Mouse (Mus musculus): Measurements from ENCODE around the gene Zfp609. TPM values are rescaled to one million over a fixed set of nuclear protein-coding genes. Genes with fewer than 3 reads are reported as not detected.
A peak's percentile ranks its signal among the peaks of the same experiment; 100 is the strongest.
"Not testable (repeated sequence)": the region's sequence is repeated elsewhere in the genome, so short reads cannot be mapped to it uniquely, and the experiment has no call there.

The Zfp609 gene
- polyA plus RNA-seq, 1 experiment = 30.4 TPM

- H3K4me3 ChIP-seq (ENCODE audit: insufficient read depth, low read length) = no peak within 1 kb of the TSS
- no peak for TF ChIP-seq CTCF (IDR thresholded peaks at IDR 0.05; ENCODE audit: borderline replicate concordance, insufficient read depth, low read length)
- TF ChIP-seq POLR2A (IDR thresholded peaks at IDR 0.05; ENCODE audit: low read depth, low read length) = no peak
- H3K27ac ChIP-seq (ENCODE audit: insufficient read depth, low read length) = no peak within 1 kb of the TSS
- H3K4me1 ChIP-seq (ENCODE audit: control insufficient read depth, insufficient read depth, low read length) = 0 out of 2 replicates have a peak, but pooled peaks cover 2% of the 10 kb centered on the region
These were observed 159.7 kb downstream of the Zfp609 start, which contains the start of gene Oaz2 for GRCm38 (mm10) chr9:65667701-65668100. Gene Oaz2, plus strand, starts transcription at chr9:65668001.

GRCm38 (mm10) chr9:65666042-65666441, 161.3 kb downstream of the Zfp609 start:
- TF ChIP-seq POLR2A (IDR thresholded peaks at IDR 0.05; ENCODE audit: low read depth, low read length) (no peak), CTCF (IDR thresholded peaks at IDR 0.05; ENCODE audit: borderline replicate concordance, insufficient read depth, low read length) (peak; percentile 62)
- H3K4me3 ChIP-seq (ENCODE audit: insufficient read depth, low read length) = no peak overlapping the region
- H3K4me1 ChIP-seq (ENCODE audit: control insufficient read depth, insufficient read depth, low read length) = no peaks in the 10 kb centered on the region
- H3K27ac ChIP-seq (ENCODE audit: insufficient read depth, low read length) = no peak overlapping the region

- TF ChIP-seq CTCF (IDR thresholded peaks at IDR 0.05; ENCODE audit: borderline replicate concordance, insufficient read depth, low read length) (peak; percentile 80; the same call in 1 of the 2 replicates), POLR2A (IDR thresholded peaks at IDR 0.05; ENCODE audit: low read depth, low read length) (no peak)
- no peaks in the 10 kb centered on the region for H3K4me1 ChIP-seq (ENCODE audit: control insufficient read depth, insufficient read depth, low read length)
- H3K27ac ChIP-seq (ENCODE audit: insufficient read depth, low read length) = no peak overlapping the region
- no peak overlapping the region for H3K4me3 ChIP-seq (ENCODE audit: insufficient read depth, low read length)
These were observed 163.2 kb downstream of the Zfp609 start for GRCm38 (mm10) chr9:65664163-65664562.

GRCm38 (mm10) chr9:65661493-65661892, 165.9 kb downstream of the Zfp609 start:
- Histone ChIP-seq H3K27ac (ENCODE audit: insufficient read depth, low read length) (no peak overlapping the region), H3K4me1 (ENCODE audit: control insufficient read depth, insufficient read depth, low read length) (no peaks in the 10 kb centered on the region), H3K4me3 (ENCODE audit: insufficient read depth, low read length) (no peak overlapping the region)
- no peak for TF ChIP-seq CTCF (IDR thresholded peaks at IDR 0.05; ENCODE audit: borderline replicate concordance, insufficient read depth, low read length)
- TF ChIP-seq POLR2A (IDR thresholded peaks at IDR 0.05; ENCODE audit: low read depth, low read length) = no peak

- TF ChIP-seq CTCF (IDR thresholded peaks at IDR 0.05; ENCODE audit: borderline replicate concordance, insufficient read depth, low read length) (no peak), POLR2A (IDR thresholded peaks at IDR 0.05; ENCODE audit: low read depth, low read length) (no peak)
- Histone ChIP-seq H3K4me1 (ENCODE audit: control insufficient read depth, insufficient read depth, low read length) (no peaks in the 10 kb centered on the region), H3K27ac (ENCODE audit: insufficient read depth, low read length) (no peak overlapping the region), H3K4me3 (ENCODE audit: insufficient read depth, low read length) (no peak overlapping the region)
These were observed 166.3 kb downstream of the Zfp609 start for GRCm38 (mm10) chr9:65661029-65661428.

GRCm38 (mm10) chr9:65657218-65657617, 170.1 kb downstream of the Zfp609 start:
- TF ChIP-seq POLR2A (IDR thresholded peaks at IDR 0.05; ENCODE audit: low read depth, low read length) (no peak), CTCF (IDR thresholded peaks at IDR 0.05; ENCODE audit: borderline replicate concordance, insufficient read depth, low read length) (no peak)
- no peak overlapping the region for H3K4me3 ChIP-seq (ENCODE audit: insufficient read depth, low read length)
- no peak overlapping the region for H3K27ac ChIP-seq (ENCODE audit: insufficient read depth, low read length)
- H3K4me1 ChIP-seq (ENCODE audit: control insufficient read depth, insufficient read depth, low read length) = no peaks in the 10 kb centered on the region

- H3K4me3 ChIP-seq (ENCODE audit: insufficient read depth, low read length) = no peak overlapping the region
- no peak for TF ChIP-seq CTCF (IDR thresholded peaks at IDR 0.05; ENCODE audit: borderline replicate concordance, insufficient read depth, low read length)
- no peak for TF ChIP-seq POLR2A (IDR thresholded peaks at IDR 0.05; ENCODE audit: low read depth, low read length)
- H3K4me1 ChIP-seq (ENCODE audit: control insufficient read depth, insufficient read depth, low read length) = no peaks in the 10 kb centered on the region
- H3K27ac ChIP-seq (ENCODE audit: insufficient read depth, low read length) = no peak overlapping the region
These were observed 171.8 kb downstream of the Zfp609 start for GRCm38 (mm10) chr9:65655540-65655939.

- Histone ChIP-seq H3K4me3 (ENCODE audit: insufficient read depth, low read length) (no peak overlapping the region), H3K4me1 (ENCODE audit: control insufficient read depth, insufficient read depth, low read length) (no peaks in the 10 kb centered on the region), H3K27ac (ENCODE audit: insufficient read depth, low read length) (no peak overlapping the region)
- TF ChIP-seq CTCF (IDR thresholded peaks at IDR 0.05; ENCODE audit: borderline replicate concordance, insufficient read depth, low read length) (no peak), POLR2A (IDR thresholded peaks at IDR 0.05; ENCODE audit: low read depth, low read length) (no peak)
These were observed 172.6 kb downstream of the Zfp609 start for GRCm38 (mm10) chr9:65654700-65655237.

- H3K4me3 ChIP-seq (ENCODE audit: insufficient read depth, low read length) = no peak overlapping the region
- no peak for TF ChIP-seq CTCF (IDR thresholded peaks at IDR 0.05; ENCODE audit: borderline replicate concordance, insufficient read depth, low read length)
- no peak for TF ChIP-seq POLR2A (IDR thresholded peaks at IDR 0.05; ENCODE audit: low read depth, low read length)
These were observed 173.6 kb downstream of the Zfp609 start for GRCm38 (mm10) chr9:65653741-65654140.

GRCm38 (mm10) chr9:65651957-65652356, 175.4 kb downstream of the Zfp609 start:
- H3K4me3 ChIP-seq (ENCODE audit: insufficient read depth, low read length); H3K4me1 ChIP-seq (ENCODE audit: control insufficient read depth, insufficient read depth, low read length); H3K27ac ChIP-seq (ENCODE audit: insufficient read depth, low read length): not testable (repeated sequence)

More at GRCm38 (mm10) chr9:65653741-65654140, 173.6 kb downstream of the Zfp609 start:
- H3K27ac ChIP-seq (ENCODE audit: insufficient read depth, low read length) = no peak overlapping the region
- H3K4me1 ChIP-seq (ENCODE audit: control insufficient read depth, insufficient read depth, low read length) = no peaks in the 10 kb centered on the region

All from embryonic fibroblast, embryonic 13.5 days (primary cell).